Comparison of ENCODE assay signal across 10 mouse cellular contexts in the genomic region with DNA sequence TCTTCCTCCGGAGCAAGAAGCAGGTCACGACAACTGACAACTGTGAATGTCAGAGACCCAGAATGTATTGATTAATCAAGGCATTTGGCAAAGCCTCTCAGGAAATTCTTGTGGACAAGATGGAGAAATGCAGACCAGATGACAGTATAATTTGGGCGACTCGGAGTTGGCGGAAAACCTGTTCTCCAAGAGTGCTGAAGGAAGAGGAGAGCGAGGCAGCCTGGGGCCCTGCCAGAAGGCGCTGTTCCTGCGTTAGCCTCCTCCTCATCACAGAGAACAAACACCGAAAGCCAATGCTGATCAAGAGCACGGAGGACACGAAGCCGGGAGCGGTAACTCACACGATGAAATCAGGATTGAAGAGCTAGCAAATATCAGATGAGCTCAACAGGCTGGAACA.
DNase-seq lines count a peak whose midpoint lies in the region; ATAC-seq and TF ChIP-seq lines count a peak whose summit lies in the region.
"Had no signal": no experiment of that assay in that cellular context is flagged by ENCODE, and none has a peak within 500 bp of the region (broad histone marks: within the 10 kb centered on the region; RNA-seq: fewer than 3 reads in every experiment).

No protein-coding gene starts in this region.

- H3K27me3 ChIP-seq in limb, embryonic 14.5 days (ENCODE audit: control insufficient read depth, insufficient read depth, low read length) = no peaks in the 10 kb centered on the region
- H3K27me3 ChIP-seq in limb, embryonic 10.5 days (ENCODE audit: low read depth, poor library complexity, severe bottlenecking) = no peaks in the 10 kb centered on the region
- H3K27me3 ChIP-seq: CH12.LX; limb, embryonic 12.5 days had no signal

- ATAC-seq in limb, embryonic 14.5 days (ENCODE audit: low FRiP score, low read depth) = no peak

- DNase-seq in limb, embryonic 14.5 days (ENCODE audit: low spot score) = peak; percentile 62
- no peak for DNase-seq in limb, embryonic 10.5 days (ENCODE audit: low spot score)
- peak; percentile 39 to 53 for DNase-seq in layer of hippocampus, postnatal 10 days (ENCODE audit: low spot score in 2 of 2)
- DNase-seq in skeletal muscle tissue, adult 2 months (ENCODE audit: low read depth, low spot score) = peak; percentile 30
- no peak for DNase-seq in lung, adult 18-20 months
- no peak for DNase-seq in kidney, postnatal 14 days
- DNase-seq: lung, postnatal 4 days had no signal

- no peak for TF ChIP-seq POLR2A in limb, embryonic 14.5 days (IDR thresholded peaks at IDR 0.05; ENCODE audit: borderline replicate concordance, extremely low read depth, insufficient read depth, insufficient read length)
- TF ChIP-seq POLR2A in embryonic fibroblast, embryonic 13.5 days (IDR thresholded peaks at IDR 0.05; ENCODE audit: low read depth, low read length) = no peak

- no peak overlapping the region for H3K9ac ChIP-seq in limb, embryonic 14.5 days (ENCODE audit: low read depth, low read length, severe bottlenecking)
- H3K9ac ChIP-seq: limb, embryonic 12.5 days had no signal

- no peak overlapping the region for H3K27ac ChIP-seq in limb, embryonic 14.5 days (replicated peaks; ENCODE audit: low read depth, low read length)
- no peak overlapping the region; the same call in 1 of the 2 replicates for H3K27ac ChIP-seq in limb, embryonic 10.5 days
- H3K27ac ChIP-seq in embryonic fibroblast, embryonic 13.5 days (ENCODE audit: insufficient read depth, low read length) = peak overlapping the region; percentile 93
- H3K27ac ChIP-seq: limb, embryonic 12.5 days had no signal

- H3K4me1 ChIP-seq in limb, embryonic 14.5 days (ENCODE audit: control insufficient read depth, insufficient read depth, low read length) = peaks cover 17% of the 10 kb centered on the region
- peaks cover 37% of the 10 kb centered on the region for H3K4me1 ChIP-seq in limb, embryonic 10.5 days
- H3K4me1 ChIP-seq in embryonic fibroblast, embryonic 13.5 days (ENCODE audit: control insufficient read depth, insufficient read depth, low read length) = peaks cover 6% of the 10 kb centered on the region

- H3K9me3 ChIP-seq in limb, embryonic 14.5 days (ENCODE audit: control insufficient read depth, low read length) = no peaks in the 10 kb centered on the region
- H3K9me3 ChIP-seq in limb, embryonic 10.5 days (replicated peaks) = no peaks in the 10 kb centered on the region
- H3K9me3 ChIP-seq: limb, embryonic 12.5 days had no signal

- 61% methylated on average over 14 of the region's 14 CpGs for WGBS in limb, embryonic 14.5 days
- 83% methylated on average over 14 of the region's 14 CpGs for WGBS in limb, embryonic 10.5 days

- H3K4me2 ChIP-seq in limb, embryonic 14.5 days (replicated peaks; ENCODE audit: low read depth, low read length, severe bottlenecking) = no peak overlapping the region
- H3K4me2 ChIP-seq: limb, embryonic 12.5 days had no signal

- H3K4me3 ChIP-seq in limb, embryonic 14.5 days (replicated peaks; ENCODE audit: low read length) = no peak overlapping the region
- H3K4me3 ChIP-seq in limb, embryonic 10.5 days = no peak overlapping the region
- H3K4me3 ChIP-seq in embryonic fibroblast, embryonic 13.5 days (ENCODE audit: insufficient read depth, low read length) = no peak overlapping the region
- H3K4me3 ChIP-seq: limb, embryonic 12.5 days had no signal

- no peak for TF ChIP-seq CTCF in embryonic fibroblast, embryonic 13.5 days (IDR thresholded peaks at IDR 0.05; ENCODE audit: borderline replicate concordance, insufficient read depth, low read length)

- no peaks in the 10 kb centered on the region for H3K36me3 ChIP-seq in limb, embryonic 14.5 days (ENCODE audit: control insufficient read depth, insufficient read depth, low read length)
- H3K36me3 ChIP-seq in limb, embryonic 10.5 days = no peaks in the 10 kb centered on the region
- H3K36me3 ChIP-seq: limb, embryonic 12.5 days had no signal

Comparison
In these comparisons a context has a peak if more than half of its experiments do, and no peak if none do; other contexts are left out.
1. DNase-seq: peak in limb, embryonic 14.5 days (single experiment), layer of hippocampus, postnatal 10 days (2 of 2) and skeletal muscle tissue, adult 2 months (single experiment); none in limb, embryonic 10.5 days (single experiment), lung, adult 18-20 months (0 of 2) and kidney, postnatal 14 days (single experiment).